Mouse (Mus musculus): Measurements from ENCODE around the gene Loxl4. TPM values are rescaled to one million over a fixed set of nuclear protein-coding genes. Genes with fewer than 3 reads are reported as not detected.

The Loxl4 gene
- polyA plus RNA-seq, 1 experiment from 2014 or later = 0.13 TPM

- Histone ChIP-seq H3K9me3 (ENCODE audit: control insufficient read depth, low read length) (no peaks in the 10 kb centered on the region), H3K4me3 (replicated peaks; ENCODE audit: low read length) (no peak overlapping the region), H3K27ac (no peak overlapping the region), H3K27me3 (ENCODE audit: control insufficient read depth, insufficient read depth, low read length) (no peaks in the 10 kb centered on the region), H3K36me3 (replicated peaks; ENCODE audit: control insufficient read depth, insufficient read depth) (no peaks in the 10 kb centered on the region), H3K9ac (no peak overlapping the region), H3K4me2 (replicated peaks) (no peak overlapping the region), H3K4me1 (replicated peaks; ENCODE audit: control insufficient read depth, insufficient read depth, low read length) (peaks cover 9% of the 10 kb centered on the region; the same call in 1 of the 2 replicates)
- ATAC-seq (ENCODE audit: low FRiP score) = no peak
- no peak for DNase-seq (ENCODE audit: low spot score)
- WGBS = 82% methylated on average over 6 of the region's 6 CpGs
These were observed 15.5 kb upstream of the Loxl4 start for GRCm38 (mm10) chr19:42628068-42628467.

DNA sequence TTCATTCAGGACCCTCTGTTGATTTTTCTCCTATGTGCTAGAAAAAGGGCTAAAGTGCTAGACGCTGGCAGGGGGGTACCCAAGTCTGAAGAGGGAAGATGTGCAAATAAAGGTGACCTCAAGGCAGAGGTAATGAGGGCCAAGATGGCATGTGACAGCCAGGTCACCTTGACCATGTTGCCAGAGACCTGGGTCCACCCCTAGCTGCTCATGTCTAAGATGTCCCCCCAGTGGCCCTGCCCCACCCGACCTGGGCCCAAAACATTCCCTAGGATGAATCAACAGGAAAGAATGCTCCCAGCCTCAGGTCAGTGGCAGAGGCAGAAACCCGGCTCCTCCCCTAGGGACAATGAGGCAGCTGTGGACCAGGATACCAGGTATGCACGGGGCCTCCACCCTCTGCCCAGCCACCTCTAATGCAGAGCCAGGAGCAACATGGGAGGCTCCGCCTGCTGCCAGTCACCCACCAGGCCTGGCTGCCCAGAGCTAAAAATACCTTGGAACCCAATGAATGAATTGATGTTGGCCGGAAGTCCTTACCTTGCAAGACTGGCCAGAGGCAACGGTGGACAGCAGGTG is 1.1 kb upstream of the Loxl4 start:
- peaks cover 25% of the 10 kb centered on the region for H3K27me3 ChIP-seq (ENCODE audit: control insufficient read depth, insufficient read depth, low read length)
- no peak overlapping the region for H3K4me2 ChIP-seq (replicated peaks)
- ATAC-seq (ENCODE audit: low FRiP score) = no peak
- 83% methylated on average over 7 of the region's 7 CpGs for WGBS
- no peaks in the 10 kb centered on the region for H3K4me1 ChIP-seq (replicated peaks; ENCODE audit: control insufficient read depth, insufficient read depth, low read length)
- H3K27ac ChIP-seq = no peak overlapping the region
- no peak overlapping the region for H3K4me3 ChIP-seq (replicated peaks; ENCODE audit: low read length)
- H3K36me3 ChIP-seq (replicated peaks; ENCODE audit: control insufficient read depth, insufficient read depth) = no peaks in the 10 kb centered on the region
- no peak for DNase-seq (ENCODE audit: low spot score)
- no peak overlapping the region for H3K9ac ChIP-seq
- H3K9me3 ChIP-seq (ENCODE audit: control insufficient read depth, low read length) = no peaks in the 10 kb centered on the region

- Histone ChIP-seq H3K36me3 (replicated peaks; ENCODE audit: control insufficient read depth, insufficient read depth) (no peaks in the 10 kb centered on the region), H3K4me2 (replicated peaks) (peak overlapping the region; percentile 48), H3K4me3 (replicated peaks; ENCODE audit: low read length) (peak overlapping the region; percentile 23; the same call in 1 of the 2 replicates), H3K27me3 (ENCODE audit: control insufficient read depth, insufficient read depth, low read length) (peaks cover 25% of the 10 kb centered on the region), H3K4me1 (replicated peaks; ENCODE audit: control insufficient read depth, insufficient read depth, low read length) (no peaks in the 10 kb centered on the region), H3K9ac (no peak overlapping the region), H3K9me3 (ENCODE audit: control insufficient read depth, low read length) (no peaks in the 10 kb centered on the region), H3K27ac (no peak overlapping the region)
- 30% methylated on average over 7 of the region's 7 CpGs for WGBS
- no peak for ATAC-seq (ENCODE audit: low FRiP score)
- DNase-seq (ENCODE audit: low spot score) = no peak
These were observed 503 bp upstream of the Loxl4 start for GRCm38 (mm10) chr19:42613116-42613515.

- H3K9me3 ChIP-seq (ENCODE audit: control insufficient read depth, low read length) = no peaks in the 10 kb centered on the region
- H3K4me1 ChIP-seq (replicated peaks; ENCODE audit: control insufficient read depth, insufficient read depth, low read length) = no peaks in the 10 kb centered on the region
- H3K27me3 ChIP-seq (ENCODE audit: control insufficient read depth, insufficient read depth, low read length) = peaks cover 25% of the 10 kb centered on the region
- 79% methylated on average over 4 of the region's 4 CpGs for WGBS
- no peaks in the 10 kb centered on the region for H3K36me3 ChIP-seq (replicated peaks; ENCODE audit: control insufficient read depth, insufficient read depth)
- no peak for ATAC-seq (ENCODE audit: low FRiP score)
- no peak overlapping the region for H3K4me3 ChIP-seq (replicated peaks; ENCODE audit: low read length)
- H3K27ac ChIP-seq = no peak overlapping the region
- no peak for DNase-seq (ENCODE audit: low spot score)
- H3K9ac ChIP-seq = no peak overlapping the region
- H3K4me2 ChIP-seq (replicated peaks) = no peak overlapping the region
These were observed 867 bp downstream of the Loxl4 start for GRCm38 (mm10) chr19:42611746-42612145.

GRCm38 (mm10) chr19:42609716-42610115 is 2.9 kb downstream of the Loxl4 start:
- DNase-seq (ENCODE audit: low spot score) = no peak
- Histone ChIP-seq H3K9ac (no peak overlapping the region), H3K27me3 (ENCODE audit: control insufficient read depth, insufficient read depth, low read length) (peaks cover 25% of the 10 kb centered on the region), H3K27ac (no peak overlapping the region), H3K36me3 (replicated peaks; ENCODE audit: control insufficient read depth, insufficient read depth) (no peaks in the 10 kb centered on the region), H3K4me3 (replicated peaks; ENCODE audit: low read length) (no peak overlapping the region), H3K4me1 (replicated peaks; ENCODE audit: control insufficient read depth, insufficient read depth, low read length) (no peaks in the 10 kb centered on the region), H3K4me2 (replicated peaks) (no peak overlapping the region), H3K9me3 (ENCODE audit: control insufficient read depth, low read length) (no peaks in the 10 kb centered on the region)
- 98% methylated on average over 3 of the region's 3 CpGs for WGBS
- no peak for ATAC-seq (ENCODE audit: low FRiP score)

DNA sequence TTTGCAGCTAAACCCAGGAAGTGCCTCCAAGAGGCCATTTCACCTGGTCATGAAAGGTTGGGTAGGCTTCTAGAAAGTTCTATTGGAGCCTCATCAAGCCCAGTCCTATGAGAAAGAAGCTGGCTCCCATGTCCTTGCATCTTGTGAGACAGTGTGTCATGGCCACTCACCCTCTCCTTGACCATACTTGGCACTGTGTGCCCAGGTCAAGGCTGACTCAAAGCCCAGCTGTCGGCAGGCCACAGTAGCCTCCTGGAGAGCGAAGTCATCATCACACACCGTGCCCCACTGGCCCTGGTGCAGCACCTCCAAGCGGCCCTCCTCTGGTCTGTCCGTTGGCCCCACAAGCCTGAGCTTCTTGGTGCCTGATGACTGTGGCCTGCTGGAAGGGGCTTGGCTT is 4.5 kb downstream of the Loxl4 start:
- Histone ChIP-seq H3K36me3 (replicated peaks; ENCODE audit: control insufficient read depth, insufficient read depth) (no peaks in the 10 kb centered on the region), H3K4me1 (replicated peaks; ENCODE audit: control insufficient read depth, insufficient read depth, low read length) (no peaks in the 10 kb centered on the region), H3K9me3 (ENCODE audit: control insufficient read depth, low read length) (no peaks in the 10 kb centered on the region), H3K27me3 (ENCODE audit: control insufficient read depth, insufficient read depth, low read length) (peaks cover 17% of the 10 kb centered on the region), H3K27ac (no peak overlapping the region), H3K4me2 (replicated peaks) (no peak overlapping the region), H3K4me3 (replicated peaks; ENCODE audit: low read length) (no peak overlapping the region), H3K9ac (no peak overlapping the region)
- DNase-seq (ENCODE audit: low spot score) = no peak
- WGBS = 94% methylated on average over 5 of the region's 5 CpGs
- no peak for ATAC-seq (ENCODE audit: low FRiP score)

GRCm38 (mm10) chr19:42602576-42602975 is 10.0 kb downstream of the Loxl4 start:
- 79% methylated on average over 8 of the region's 8 CpGs for WGBS
- H3K27me3 ChIP-seq (ENCODE audit: control insufficient read depth, insufficient read depth, low read length) = no peaks in the 10 kb centered on the region
- H3K9me3 ChIP-seq (ENCODE audit: control insufficient read depth, low read length) = no peaks in the 10 kb centered on the region
- no peaks in the 10 kb centered on the region for H3K4me1 ChIP-seq (replicated peaks; ENCODE audit: control insufficient read depth, insufficient read depth, low read length)
- H3K4me3 ChIP-seq (replicated peaks; ENCODE audit: low read length) = no peak overlapping the region
- no peak for DNase-seq (ENCODE audit: low spot score)
- H3K4me2 ChIP-seq (replicated peaks) = no peak overlapping the region
- no peak overlapping the region for H3K27ac ChIP-seq
- no peak for ATAC-seq (ENCODE audit: low FRiP score)
- no peak overlapping the region for H3K9ac ChIP-seq
- H3K36me3 ChIP-seq (replicated peaks; ENCODE audit: control insufficient read depth, insufficient read depth) = no peaks in the 10 kb centered on the region

DNA sequence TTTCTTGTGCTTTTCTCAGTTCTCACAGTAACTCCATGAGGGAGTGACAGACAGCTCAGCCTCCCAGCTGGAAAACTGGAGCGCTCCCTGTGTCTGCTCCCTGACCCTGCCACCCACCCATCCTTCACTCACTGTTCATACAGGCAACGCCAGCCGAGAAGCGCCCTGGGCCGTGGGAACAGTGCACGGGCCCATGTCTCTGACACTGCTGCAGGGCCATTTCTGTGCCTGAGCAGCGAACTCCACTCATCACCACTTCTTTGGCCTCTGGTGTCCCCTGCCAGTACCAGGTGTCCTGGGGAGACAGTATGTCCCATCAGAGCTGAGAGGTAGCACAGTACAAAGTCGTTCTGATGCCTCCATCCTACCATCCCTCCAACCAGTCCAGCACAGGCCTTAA is 10.6 kb downstream of the Loxl4 start:
- no peak overlapping the region for H3K4me2 ChIP-seq (replicated peaks)
- WGBS = 65% methylated on average over 8 of the region's 8 CpGs
- H3K9me3 ChIP-seq (ENCODE audit: control insufficient read depth, low read length) = no peaks in the 10 kb centered on the region
- no peak overlapping the region for H3K27ac ChIP-seq
- no peak overlapping the region for H3K9ac ChIP-seq
- no peaks in the 10 kb centered on the region for H3K36me3 ChIP-seq (replicated peaks; ENCODE audit: control insufficient read depth, insufficient read depth)
- ATAC-seq (ENCODE audit: low FRiP score) (no peak), DNase-seq (ENCODE audit: low spot score) (no peak)
- no peaks in the 10 kb centered on the region for H3K27me3 ChIP-seq (ENCODE audit: control insufficient read depth, insufficient read depth, low read length)
- H3K4me3 ChIP-seq (replicated peaks; ENCODE audit: low read length) = no peak overlapping the region
- H3K4me1 ChIP-seq (replicated peaks; ENCODE audit: control insufficient read depth, insufficient read depth, low read length) = no peaks in the 10 kb centered on the region

GRCm38 (mm10) chr19:42601445-42601844 is 11.2 kb downstream of the Loxl4 start:
- Histone ChIP-seq H3K27ac (no peak overlapping the region), H3K4me3 (replicated peaks; ENCODE audit: low read length) (no peak overlapping the region), H3K4me2 (replicated peaks) (no peak overlapping the region), H3K27me3 (ENCODE audit: control insufficient read depth, insufficient read depth, low read length) (no peaks in the 10 kb centered on the region), H3K9ac (no peak overlapping the region), H3K36me3 (replicated peaks; ENCODE audit: control insufficient read depth, insufficient read depth) (no peaks in the 10 kb centered on the region), H3K9me3 (ENCODE audit: control insufficient read depth, low read length) (no peaks in the 10 kb centered on the region), H3K4me1 (replicated peaks; ENCODE audit: control insufficient read depth, insufficient read depth, low read length) (no peaks in the 10 kb centered on the region)
- ATAC-seq (ENCODE audit: low FRiP score) (no peak), DNase-seq (ENCODE audit: low spot score) (no peak)
- 86% methylated on average over 2 of the region's 2 CpGs for WGBS

DNA sequence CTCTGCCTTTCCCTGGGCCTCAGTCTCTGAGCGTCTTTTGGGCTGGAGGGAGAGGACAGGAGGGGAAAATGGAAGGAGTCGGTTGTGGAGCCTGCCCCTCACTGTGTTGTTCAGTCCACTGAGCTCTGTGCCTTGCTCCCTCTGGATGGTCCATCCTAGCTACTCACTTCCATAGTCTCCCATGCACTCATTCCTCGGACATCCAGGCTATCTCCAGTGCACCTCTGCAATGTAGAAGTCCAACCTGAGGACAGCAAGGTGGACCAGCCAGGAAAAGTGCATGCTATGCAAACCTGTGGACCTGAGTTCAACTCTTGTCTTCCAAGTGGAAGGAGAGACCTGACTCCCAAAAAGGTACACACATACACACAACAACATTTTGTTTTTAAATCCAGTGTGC is 12.0 kb downstream of the Loxl4 start:
- no peak overlapping the region for H3K4me3 ChIP-seq (replicated peaks; ENCODE audit: low read length)
- WGBS = 61% methylated on average over 3 of the region's 3 CpGs
- H3K4me1 ChIP-seq (replicated peaks; ENCODE audit: control insufficient read depth, insufficient read depth, low read length) = no peaks in the 10 kb centered on the region
- ATAC-seq (ENCODE audit: low FRiP score) = no peak
- H3K36me3 ChIP-seq (replicated peaks; ENCODE audit: control insufficient read depth, insufficient read depth) = no peaks in the 10 kb centered on the region
- H3K9ac ChIP-seq = no peak overlapping the region
- H3K4me2 ChIP-seq (replicated peaks) = no peak overlapping the region
- no peak for DNase-seq (ENCODE audit: low spot score)
- H3K9me3 ChIP-seq (ENCODE audit: control insufficient read depth, low read length) = no peaks in the 10 kb centered on the region
- H3K27ac ChIP-seq = no peak overlapping the region
- H3K27me3 ChIP-seq (ENCODE audit: control insufficient read depth, insufficient read depth, low read length) = no peaks in the 10 kb centered on the region
